Mouse (Mus musculus) urinary bladder, postnatal 36 days (tissue): ENCODE measurements around the gene Ugt1a10.

Experiments used
- DNase-seq, 2 experiments: peaks; one replicate each; pipeline ENCODE4 v3.0.0; 2022; ENCODE audit warnings: low spot score in 2 of 2, mixed read lengths in 1 of 2

The Ugt1a10 gene

GRCm38 (mm10) chr1:88230981-88231802, 176.0 kb downstream of the Ugt1a10 start:
- DNase-seq = no peak

GRCm38 (mm10) chr1:88231803-88232499, 176.8 kb downstream of the Ugt1a10 start:
- no peak for DNase-seq

DNA sequence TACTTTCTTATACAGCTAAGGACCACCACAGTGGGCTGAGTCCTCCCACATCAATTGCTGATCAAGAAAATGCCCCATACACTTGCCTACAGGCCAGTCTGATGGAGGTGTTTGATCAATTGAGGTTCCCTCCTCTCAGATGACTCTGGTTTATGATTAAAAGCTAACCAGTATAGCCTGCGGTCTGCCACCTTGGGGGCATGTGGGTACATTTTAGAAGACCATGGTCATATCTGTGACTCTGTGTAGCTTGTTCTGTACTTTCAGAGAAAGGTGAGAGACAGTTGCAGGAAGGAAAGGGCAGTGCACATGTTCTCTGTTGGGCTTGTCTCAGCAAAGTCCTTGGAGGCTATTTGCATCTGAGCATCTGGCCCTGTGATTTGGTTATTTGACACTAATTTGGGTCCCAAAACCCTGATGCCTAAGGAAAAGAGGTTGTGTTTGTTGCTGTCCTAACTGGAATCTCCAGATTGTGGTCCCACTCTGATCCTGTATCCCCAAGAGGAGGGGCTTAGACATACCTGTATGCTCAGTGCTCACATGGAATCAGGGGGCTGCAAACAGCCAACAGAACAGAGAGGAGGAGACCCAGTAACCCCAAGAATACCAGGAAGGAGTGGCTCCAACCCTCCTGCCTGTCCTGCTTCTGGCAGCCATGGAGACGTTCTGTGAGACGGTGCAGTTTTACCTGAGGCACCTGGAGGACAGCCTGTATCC, 177.6 kb downstream of the Ugt1a10 start:
- no peak for DNase-seq

DNA sequence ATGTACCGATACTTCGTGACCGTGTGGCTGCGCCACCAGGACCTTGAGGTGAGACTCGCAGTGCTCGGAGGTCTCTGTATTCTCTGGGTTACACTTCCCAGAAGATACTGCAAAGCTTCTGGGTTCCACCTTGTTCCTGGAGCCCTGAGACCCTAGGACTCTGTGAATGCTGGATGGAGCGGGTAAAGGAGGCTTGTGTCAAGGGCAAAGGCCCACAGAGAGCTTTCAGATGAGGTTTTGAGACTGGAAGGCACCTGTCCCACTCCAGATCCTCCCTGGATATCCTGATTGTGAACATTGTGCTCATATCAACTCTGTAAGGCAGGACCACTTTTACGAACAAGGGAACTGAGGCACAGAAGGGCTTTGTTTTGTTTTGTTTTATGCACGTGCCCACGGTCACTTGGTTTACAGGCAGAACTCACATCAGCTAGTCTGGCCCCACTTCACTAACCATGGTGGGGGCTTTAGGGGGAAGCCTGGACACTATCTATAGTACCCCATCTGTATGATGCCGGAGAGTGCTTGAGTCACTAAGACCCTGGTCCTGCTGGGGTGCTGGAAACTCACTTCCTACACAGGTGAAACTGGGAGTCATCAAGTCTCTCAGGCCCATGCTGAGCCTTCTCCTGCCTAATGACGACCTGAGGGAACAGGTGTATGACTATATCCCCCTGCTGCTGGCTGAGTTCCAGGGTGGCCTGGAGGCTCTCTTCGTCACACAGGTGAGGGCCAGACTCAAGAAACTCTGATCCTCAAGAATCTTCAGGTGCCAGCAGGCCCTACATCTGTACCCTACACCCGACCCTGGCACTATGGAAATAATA, 178.4 kb downstream of the Ugt1a10 start:
- peak in 1 of 2 experiments; percentile 8 for DNase-seq

DNA sequence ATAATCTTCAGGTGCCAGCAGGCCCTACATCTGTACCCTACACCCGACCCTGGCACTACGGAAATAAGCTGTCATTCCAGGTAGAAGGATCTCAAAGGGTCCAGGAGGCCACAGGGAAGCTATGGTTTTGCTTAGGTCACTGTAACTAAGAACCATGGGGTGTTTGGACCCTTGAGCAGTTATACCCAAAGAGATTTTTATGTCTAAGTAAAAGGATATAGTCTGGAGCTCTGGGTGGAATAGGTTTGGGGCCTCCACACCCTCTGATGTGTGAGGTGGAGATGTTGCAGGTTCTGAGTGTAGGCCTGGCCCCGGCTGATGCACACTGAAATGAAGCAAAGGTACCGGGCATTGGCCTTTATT, 179.0 kb downstream of the Ugt1a10 start:
- no peak for DNase-seq

GRCm38 (mm10) chr1:88234646-88235045, 179.5 kb downstream of the Ugt1a10 start:
- DNase-seq = no peak

DNA sequence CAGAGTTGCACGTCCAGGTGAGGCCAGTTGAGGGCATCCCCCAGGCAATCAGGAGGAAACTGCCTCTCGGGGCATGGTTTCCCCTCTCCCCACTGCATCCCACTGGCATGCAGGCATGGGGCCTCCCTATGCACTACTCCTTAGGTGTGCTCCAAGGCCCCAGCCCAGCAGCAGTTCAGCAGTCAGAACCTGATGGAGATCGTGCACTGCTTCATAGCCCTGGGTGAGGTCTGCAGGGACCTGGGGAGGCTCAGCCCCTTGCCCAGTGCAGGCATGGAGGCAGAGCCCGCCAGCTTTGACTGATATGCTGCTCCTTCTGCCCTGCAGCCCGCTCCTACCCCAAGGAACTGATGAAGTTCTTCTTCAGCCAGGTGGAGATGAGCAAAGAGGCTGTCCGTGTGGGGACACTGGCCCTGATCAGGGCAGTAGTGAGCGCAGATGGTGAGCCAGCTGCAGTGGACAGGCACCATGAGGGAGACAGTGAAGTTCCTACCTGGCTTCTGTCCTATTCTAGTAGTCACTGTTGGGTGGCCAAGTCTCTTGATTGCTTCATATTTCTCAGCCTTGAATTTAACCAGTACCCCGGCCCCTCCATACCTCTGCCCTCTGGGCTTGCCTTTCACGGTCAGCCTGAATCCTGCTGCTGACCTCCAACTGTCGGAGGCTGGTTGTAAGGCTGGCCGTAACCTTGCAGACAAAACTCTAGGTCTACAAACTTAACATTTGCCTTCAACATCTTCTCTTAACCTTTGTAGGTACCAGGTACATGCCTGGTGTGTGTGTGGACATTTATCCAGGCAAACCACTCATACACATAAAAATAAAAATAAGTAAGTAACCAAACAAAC, 180.1 kb downstream of the Ugt1a10 start:
- DNase-seq = no peak

DNA sequence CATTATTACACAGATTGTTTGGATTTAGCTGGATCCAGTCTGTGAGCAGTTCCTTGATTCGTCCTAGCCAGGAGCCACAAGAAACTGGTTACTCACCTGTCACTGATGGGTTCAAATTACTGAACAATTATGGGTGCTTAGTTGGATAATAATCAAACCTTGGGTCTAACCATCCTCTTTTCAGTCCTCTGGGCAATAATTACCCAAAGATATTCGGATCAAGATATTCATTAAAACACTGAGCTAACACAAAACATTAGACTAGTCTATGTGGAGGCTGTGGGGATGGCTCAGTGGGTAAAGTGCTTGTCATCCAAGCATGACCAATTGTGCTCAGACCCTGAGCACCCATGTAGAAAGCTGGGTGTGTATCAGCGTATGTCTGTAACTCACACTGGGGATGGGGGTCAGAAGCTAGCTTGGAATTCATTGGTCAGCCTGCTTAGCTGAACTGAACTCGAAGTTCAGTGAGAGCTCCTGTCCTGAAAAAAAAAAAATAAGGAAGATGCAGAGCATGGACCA, 180.8 kb downstream of the Ugt1a10 start:
- DNase-seq = no peak

GRCm38 (mm10) chr1:88237311-88237710, 182.1 kb downstream of the Ugt1a10 start:
- no peak for DNase-seq

- DNase-seq = no peak
Measured at GRCm38 (mm10) chr1:88238771-88239170, 183.6 kb downstream of the Ugt1a10 start.

DNA sequence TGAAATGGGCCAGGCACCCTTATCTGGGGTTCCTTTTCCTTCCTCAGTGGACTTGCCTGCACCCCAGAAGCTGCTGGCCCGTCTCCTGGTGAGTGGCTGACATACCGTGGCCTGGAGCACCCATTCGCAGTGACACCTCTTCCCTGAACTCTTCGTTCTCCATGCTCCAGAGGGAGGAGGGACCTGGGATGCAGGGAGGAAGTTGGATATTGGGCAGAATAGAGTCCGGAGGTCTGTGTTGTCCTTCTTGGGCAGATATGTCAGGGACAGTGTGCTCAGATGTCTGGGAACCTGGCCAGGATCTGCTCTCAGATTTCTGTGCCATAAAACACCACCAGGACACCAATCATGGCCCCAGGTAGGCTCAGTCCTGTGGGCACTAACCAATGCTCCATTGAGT, 184.9 kb downstream of the Ugt1a10 start:
- DNase-seq = no peak

- DNase-seq = no peak
Measured at GRCm38 (mm10) chr1:88240579-88240978, 185.4 kb downstream of the Ugt1a10 start.

DNA sequence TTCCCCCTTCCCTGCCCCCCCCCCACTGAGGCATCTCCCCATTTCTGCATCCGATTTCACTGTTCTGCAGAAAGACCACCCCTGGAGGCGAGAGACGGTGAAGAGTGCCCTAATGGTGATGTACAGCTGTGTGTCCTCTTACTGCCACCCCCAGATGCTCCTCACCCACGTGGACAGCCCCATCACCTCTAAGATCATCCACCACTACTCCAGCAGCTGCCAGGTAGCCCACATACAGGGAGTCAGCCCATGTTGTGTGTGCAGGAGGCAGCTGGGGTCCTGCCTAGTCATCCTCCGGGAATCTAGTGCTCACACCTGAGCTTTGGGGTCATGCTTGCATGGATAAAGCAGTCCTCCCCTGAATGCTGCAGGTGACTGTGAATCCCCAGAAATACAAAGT, 188.7 kb downstream of the Ugt1a10 start:
- no peak for DNase-seq

GRCm38 (mm10) chr1:88245881-88246280, 190.7 kb downstream of the Ugt1a10 start:
- no peak for DNase-seq

DNA sequence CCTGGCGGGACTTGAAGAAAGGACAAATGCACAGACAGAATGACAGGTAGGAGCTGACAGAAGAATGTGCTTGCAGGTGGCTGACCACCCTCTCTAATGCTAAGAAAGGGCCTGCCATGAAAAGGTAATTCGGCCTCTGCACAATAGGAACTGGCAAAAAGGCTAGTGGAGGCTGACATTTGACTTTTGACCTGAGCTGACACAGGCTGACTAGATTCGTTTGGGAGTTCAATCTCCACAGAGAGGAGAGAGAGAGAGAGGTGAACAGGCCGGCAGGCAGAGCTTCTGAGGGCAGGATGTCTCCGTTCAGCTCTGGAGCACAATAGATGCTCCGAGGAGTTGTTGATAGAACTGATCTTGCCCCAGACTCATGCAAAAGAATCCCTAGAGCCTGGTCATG, 191.2 kb downstream of the Ugt1a10 start:
- DNase-seq = no peak

DNA sequence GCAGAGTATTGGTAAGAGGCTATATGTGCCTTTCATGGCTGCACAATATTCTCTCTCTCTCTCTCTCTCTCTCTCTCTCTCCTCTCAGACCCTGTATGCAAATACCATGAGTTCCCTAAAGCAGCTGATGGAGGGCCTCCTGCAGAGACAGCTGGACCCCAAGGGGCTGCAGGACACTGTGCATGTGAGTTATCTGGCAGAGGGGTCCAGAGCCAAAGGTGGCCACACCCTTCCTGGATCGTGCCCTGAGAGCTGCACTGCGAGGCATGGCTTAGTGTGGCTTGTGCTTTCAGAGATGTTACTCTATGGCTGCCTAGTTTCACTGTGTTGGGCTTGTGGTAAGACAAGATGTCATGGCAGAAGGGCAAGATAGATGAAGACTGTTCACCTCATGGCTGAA, 192.5 kb downstream of the Ugt1a10 start:
- no peak for DNase-seq

GRCm38 (mm10) chr1:88248658-88249057, 193.5 kb downstream of the Ugt1a10 start:
- no peak for DNase-seq

DNA sequence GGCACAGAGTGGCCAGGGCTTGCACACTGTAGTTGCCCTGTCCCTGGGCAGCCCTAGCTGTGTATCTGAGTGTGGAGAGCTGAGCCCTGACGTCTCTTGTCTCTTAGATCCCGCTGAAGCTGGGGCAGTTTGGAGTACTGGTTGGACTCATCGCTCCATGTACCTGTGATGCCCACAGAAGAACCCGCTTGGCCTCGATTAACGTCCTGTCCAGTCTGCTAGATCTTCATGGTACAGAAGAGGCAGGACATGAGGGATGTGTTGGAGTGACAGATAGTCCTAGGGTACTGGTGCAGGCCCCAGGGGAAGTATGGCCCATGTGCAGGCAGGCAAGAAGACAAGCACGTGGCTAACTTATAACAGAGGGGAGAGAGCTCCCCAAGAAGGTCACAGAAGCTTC, 194.4 kb downstream of the Ugt1a10 start:
- no peak for DNase-seq

DNA sequence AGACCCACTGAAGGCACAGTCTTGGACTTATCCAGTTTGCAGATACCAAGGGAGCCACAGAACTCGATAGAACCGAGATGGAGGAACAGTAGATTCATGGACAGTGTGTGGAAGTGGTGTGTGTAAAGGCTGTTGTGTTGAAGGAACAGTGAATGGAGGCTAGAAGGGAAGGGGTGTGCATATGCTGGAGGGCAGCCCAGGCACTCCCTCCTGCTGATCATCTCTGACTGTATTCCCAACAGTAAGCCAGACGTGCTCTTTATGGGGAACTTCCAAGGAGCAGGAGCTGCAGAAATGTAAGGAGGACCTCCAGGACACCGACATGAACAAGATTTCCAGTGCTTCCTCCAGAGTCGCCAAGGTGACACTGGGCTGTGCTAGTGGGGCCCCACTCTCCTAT, 194.8 kb downstream of the Ugt1a10 start:
- DNase-seq = no peak

DNA sequence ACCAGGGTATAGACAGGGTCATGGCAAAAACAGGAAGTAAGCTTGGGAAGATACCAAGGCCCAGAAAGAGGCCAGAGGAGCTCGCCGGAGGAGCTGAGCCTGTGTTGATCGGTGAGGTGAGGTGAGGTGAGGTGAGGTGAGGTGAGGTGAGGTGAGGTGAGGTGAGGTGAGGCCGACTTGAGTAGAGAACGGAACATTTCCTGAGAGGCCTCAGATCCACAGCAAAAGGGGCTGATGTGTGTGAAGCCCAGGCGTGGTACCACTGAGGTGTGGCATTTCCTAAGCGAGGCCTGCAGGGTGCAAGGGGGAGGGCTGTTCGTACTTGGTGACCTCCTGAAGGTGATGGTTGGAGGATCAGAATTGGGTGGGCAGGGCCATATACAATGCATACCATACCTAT, 197.9 kb downstream of the Ugt1a10 start:
- DNase-seq = no peak

GRCm38 (mm10) chr1:88253540-88253939, 198.4 kb downstream of the Ugt1a10 start:
- no peak for DNase-seq
